Mouse (Mus musculus): ENCODE measurements around the gene Cby3.

Gene Cby3

DNA sequence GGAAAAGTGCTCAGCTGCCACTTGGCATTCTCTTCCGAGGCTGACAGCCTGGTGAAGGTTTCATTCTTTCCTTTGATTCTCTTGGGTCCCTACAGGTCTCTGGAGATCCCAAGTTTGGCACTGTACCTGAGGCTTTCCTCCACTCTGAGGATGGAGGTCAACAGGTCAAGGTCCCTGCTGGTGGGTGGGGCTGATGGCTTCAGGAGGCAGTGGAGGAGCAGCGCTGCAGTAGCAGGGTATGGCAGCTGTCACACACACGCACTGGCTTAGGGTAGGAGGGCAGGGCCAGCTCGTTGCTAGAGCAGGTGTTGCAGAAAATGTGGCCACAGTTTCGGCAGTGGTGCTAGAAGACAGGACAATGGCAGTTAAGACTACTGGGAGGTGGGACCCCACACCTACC is 35.4 kb downstream of the Cby3 start:
- DNase-seq (ENCODE audit: low spot score), result no peak

DNA sequence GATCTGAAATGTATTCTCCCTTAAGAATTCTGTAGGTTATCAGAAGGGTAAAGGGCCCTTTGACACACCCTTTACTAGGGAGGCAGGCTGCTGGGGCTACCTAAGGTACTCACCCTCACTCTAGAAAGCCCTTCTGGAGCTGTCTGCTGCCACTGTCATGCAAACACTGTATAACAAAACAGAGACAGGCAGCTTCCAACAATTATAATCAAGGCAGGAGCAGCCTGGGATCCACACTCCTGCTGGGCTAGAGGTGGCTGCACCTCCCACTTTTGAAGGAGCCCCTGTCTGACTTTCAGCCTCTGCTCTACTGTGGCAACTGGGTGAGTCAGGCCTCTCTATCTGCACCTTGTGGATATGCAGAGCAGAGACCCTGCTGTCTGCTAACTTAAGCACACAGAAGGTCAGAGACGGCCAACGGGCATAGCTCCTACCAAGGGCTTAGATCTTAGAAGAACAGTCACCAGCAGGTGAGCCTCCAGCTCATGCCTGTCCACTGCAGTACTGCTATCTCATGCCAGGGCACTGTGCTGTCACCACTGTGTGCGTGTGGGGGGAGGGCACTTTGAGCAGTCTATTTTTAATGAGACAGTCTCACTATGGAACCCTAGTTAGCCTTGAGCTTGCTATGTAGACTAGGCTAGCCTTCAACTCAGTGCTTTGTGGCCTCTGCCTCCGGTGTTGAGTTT is 37.2 kb downstream of the Cby3 start:
- DNase-seq (ENCODE audit: low spot score), result no peak

DNA sequence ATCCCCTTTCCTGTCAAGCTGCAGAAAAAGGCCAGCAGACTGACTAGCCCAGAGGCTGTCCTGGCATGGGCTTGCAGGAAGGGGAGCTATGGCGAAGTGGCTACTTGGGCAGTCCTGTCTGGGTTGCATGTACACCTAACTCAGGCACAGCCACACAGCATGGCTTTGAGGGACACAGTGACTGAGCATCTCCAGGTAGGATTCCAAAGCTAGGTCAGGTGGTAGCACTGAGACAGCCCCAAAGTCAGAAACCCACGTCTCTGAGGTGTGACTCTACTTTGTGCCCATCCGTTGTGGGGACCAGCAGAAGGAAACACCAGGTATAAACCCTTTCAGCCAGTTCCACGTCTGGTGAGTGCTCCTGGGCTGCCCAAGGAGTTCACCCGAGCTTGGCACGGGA is 39.0 kb downstream of the Cby3 start:
- no peak for DNase-seq (ENCODE audit: low spot score)

DNA sequence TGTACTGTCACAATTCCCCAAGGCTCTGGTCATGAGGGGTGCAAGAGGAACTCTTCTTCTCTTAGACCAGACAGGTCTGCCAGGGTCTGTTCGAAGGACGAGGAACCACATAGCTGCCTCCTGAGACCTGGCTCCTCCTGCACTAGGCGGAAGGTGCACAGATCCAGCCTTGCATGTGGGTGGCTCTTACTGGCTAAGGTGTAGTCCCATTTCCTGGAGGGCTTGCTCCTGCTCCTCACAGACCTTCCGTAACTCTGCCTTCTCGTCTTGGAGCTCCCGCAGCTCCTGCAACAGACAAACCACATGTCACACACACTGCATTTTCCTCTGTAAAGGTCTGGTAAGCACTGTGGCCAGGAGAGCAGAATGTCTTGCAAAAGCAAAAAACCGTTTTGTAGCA is 40.5 kb downstream of the Cby3 start:
- DNase-seq (ENCODE audit: low spot score), result no peak

DNA sequence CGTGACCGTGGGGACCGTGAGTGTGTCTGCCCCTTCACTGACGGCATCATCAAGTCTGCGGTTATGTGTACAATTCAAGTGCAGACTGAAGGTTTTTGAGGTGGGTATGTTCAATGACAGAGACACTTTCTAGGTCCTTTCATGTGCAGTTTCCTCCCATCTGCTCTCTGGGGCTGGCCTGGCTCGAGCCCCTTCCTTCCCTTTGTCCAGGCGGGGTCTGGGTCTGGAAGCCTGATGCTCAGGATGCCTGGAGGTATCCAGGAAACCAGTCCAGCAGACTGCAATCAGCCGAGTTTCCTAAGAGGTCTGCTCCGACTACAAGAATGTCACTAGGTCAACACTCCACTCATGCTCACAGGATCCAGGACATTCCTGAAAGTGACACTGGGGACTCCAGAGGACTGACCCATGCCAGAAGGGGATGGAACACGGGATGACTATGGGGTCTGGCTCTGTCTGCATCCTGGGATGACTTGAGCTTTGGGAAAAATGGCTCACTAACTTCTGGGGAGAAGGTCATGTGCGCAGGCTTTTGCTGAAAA is 42.6 kb downstream of the Cby3 start:
- DNase-seq (ENCODE audit: low spot score), result no peak

DNA sequence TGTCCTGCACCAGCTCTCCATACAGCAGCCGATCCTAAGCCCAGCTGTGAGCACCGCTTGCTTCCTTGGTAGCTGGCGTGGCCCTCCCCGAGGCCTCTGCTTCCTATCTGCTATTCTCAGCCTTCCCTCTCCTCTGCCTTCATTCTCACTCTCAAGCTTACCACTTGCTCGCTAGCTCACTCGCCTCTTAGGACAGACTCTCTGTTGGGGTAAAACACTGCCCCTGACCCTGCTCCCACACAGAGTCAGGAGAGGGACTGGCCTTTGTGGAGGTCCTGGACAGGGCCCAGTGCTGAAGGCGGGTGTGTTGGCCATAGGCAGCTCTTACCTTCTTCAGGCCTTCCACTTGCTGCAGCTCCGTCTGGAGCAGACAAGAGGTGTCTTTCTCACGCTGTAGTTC is 43.1 kb downstream of the Cby3 start:
- DNase-seq (ENCODE audit: low spot score), result no peak

DNA sequence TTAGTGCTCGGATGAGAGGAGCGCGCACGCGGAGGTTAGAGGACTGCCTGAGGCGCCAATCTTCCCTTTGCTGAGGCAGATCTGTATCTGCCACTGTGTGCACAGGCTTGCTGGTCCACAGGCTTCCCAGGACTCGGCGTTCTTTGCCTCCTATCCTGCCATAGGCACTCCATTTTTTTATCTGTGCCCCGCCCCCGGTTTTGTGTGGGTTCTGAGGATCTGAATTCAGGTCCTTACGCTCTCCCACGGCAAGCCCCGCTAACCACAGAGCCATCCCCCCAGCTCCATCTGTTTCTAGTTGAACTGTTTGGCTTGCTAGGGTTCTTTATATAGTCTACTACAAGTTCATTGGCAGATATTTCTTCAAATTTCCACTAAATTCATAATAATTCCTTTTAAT is 44.5 kb downstream of the Cby3 start:
- DNase-seq (ENCODE audit: low spot score), result no peak

DNA sequence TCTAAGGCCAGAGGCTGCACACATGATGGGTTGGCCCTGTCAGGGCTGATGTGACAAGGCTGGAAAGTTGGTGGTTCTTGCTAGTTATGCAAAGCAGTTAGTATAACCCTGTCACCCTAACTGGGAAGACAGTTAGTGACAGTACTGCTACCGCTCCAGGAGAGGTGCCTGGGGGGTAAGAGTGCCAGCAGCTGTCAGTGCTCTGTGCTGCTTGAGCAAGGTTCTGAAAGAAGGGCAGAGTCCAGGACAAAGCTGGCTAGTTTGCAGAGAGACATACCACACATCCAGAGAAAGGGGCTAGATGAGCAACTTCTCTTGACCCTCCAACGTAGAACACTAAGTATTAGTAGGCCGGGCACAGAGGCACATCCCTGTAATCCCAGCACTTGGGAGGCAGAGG is 48.2 kb downstream of the Cby3 start:
- no peak for DNase-seq (ENCODE audit: low spot score)

DNA sequence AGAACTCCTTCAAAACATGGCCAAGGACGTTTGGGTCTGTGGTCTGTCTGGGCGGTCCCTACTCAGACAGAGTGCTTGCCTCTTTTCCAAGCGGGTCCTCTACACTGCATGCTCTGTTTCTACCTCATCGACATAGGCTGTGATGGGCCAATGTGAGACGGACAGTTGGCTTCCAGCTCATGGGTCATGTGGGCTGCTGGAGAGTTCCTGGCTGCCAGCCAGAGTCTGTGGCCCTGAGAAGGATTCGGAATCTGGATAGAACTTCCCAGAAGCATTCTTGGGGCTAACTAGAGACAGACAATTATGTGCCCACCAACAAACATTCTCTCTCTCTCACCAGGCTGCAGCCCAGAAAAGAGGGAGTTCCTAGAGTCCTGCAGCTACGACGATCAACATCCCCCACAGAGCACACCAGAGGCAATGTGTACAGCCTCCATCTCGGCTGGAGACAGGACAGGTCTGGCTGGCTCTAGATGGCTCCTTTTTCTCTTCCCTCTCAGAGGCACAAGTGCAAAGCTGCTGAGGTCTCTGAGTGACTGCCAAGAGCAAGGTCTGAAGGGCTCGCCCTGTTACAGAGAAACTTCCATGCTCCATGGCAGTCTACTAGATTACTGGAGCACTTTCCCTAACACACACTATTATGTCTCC is 49.2 kb downstream of the Cby3 start:
- no peak for DNase-seq (ENCODE audit: low spot score)

DNA sequence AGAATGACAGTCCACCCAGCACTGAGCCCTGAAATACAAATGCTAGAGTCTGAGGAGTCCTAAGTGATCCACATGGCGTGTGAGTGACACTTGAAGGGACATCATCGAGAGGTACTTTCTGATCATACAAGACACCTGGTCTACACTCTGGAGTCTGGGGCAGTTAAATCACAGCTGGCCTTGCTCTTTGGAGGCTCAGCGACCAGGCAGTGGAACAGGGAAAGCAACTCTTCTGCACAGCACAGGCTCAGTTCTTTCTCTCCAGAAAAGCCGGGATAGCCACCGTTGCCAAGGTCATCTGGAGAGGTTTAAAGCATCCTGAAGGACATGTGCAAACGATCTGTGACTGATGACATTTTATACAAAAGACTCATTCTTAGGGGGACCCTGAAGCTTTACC is 53.0 kb downstream of the Cby3 start:
- no peak for DNase-seq (ENCODE audit: low spot score)

All from T-cell, adult 2 months (primary cell).